Mouse (Mus musculus) liver, adult 2 months (tissue): ENCODE measurements around the gene Atxn1.

ENCODE experiments used
- CTCF ChIP-seq: fragments of 200-500 bp; IDR thresholded peaks from 2 replicates; pipeline ENCODE4 v1.5.1; 2011; ENCODE audit warnings: low read depth, low read length, control low read depth
- POLR2A ChIP-seq: fragments of 200-500 bp; IDR thresholded peaks from 2 replicates; pipeline ENCODE4 v1.6.1; 2011; ENCODE audit warnings: low read length, control low read depth; ENCODE audit not compliant: insufficient read depth; ENCODE audit errors: extremely low read depth

GRCm38 (mm10) chr13:45736241-45736640 lies 228.6 kb downstream of the Atxn1 start:
- TF ChIP-seq POLR2A (no peak), CTCF (no peak)
